Mouse (Mus musculus) G1E (cell line): ENCODE results near the gene Wnt16.

Experiments
- CTCF ChIP-seq: IDR thresholded peaks from 2 replicates; pipeline ENCODE4 v1.5.1; 2012; ENCODE audit warnings: low read depth, low read length, inconsistent platforms, mixed read lengths
- POLR2AphosphoS5 ChIP-seq: IDR thresholded peaks from 2 replicates; pipeline ENCODE4 v1.6.1; 2012; ENCODE audit warnings: low read depth, low read length, inconsistent platforms; ENCODE audit not compliant: insufficient replicate concordance

DNA sequence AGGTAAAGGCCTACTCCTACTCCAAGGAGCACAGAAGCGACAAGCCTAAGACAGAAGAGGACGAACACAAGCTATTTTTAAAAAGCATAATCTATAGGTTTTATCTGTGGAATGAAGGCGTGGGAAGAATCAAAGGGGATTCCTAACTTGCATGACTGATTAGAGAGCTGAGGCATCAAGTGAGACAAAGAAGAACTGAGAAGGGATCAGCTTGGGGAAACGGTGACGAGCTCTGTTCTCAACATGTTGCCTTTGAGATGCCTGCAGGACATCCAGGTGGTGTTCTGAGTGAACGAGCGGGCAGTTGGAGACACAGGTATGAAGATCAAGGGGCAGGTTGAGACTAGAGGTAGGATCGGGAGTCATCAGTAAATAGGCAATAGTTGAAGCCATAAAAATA lies 44.7 kb upstream of the Wnt16 start:
- TF ChIP-seq CTCF (no peak), POLR2AphosphoS5 (no peak)
